Mouse (Mus musculus): Measurements from ENCODE around the gene Rc3h1. TPM values are rescaled to one million over a fixed set of nuclear protein-coding genes. Genes with fewer than 3 reads are reported as not detected.
"Not testable (repeated sequence)": the region's sequence is repeated elsewhere in the genome, so short reads cannot be mapped to it uniquely, and the experiment has no call there.

Rc3h1 gene
- polyA plus RNA-seq (2016; fragmentation: Nextera tagmentation; extraction: Ambion mirVana): 9.9 and 11.4 TPM in 2 replicates

DNA sequence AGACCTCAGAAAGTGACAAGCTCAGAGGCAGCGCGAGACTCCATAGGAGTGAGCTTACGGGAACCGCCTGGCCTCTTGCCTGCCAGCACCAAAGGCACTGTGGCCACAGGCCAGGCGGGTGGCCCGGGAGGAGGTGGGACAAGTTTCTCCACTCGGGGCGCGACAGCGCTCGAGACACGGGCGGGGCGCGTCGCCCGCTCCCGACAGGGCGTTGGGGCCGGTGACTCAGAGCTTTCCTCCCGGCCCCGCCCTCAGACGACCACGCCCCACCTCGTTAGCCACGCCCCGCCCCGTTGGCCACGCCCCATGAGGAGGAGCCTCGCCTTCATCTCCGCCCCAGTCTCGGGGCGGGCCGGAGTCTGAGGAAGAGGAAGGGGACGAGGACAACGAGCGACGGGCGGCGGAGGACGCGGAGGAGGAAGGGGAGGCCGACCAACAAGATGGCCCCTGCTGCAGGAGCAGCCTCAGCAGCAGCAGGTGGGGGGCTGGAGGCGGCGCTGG, at the start of gene Rc3h1:
Gene Rc3h1, plus strand, starts transcription at position 362 of the 501 bp plus-strand sequence.
- H3K4me1 ChIP-seq: peaks cover 13% of the 10 kb centered on the region
- H3K9ac ChIP-seq (replicated peaks): peak within 1 kb of the TSS; percentile 96
- H3K27me3 ChIP-seq: no peaks in the 10 kb centered on the region; the same call in none of the 2 replicates
- peak within 1 kb of the TSS; percentile 91 for H3K27ac ChIP-seq (replicated peaks)
- no peaks in the 10 kb centered on the region for H3K36me3 ChIP-seq
- H3K4me3 ChIP-seq: peak within 1 kb of the TSS; percentile 97
- H3K9me3 ChIP-seq: no peaks in the 10 kb centered on the region
- under 1% methylated on average over 43 of the region's 45 CpGs for WGBS
- peak within 1 kb of the TSS; percentile 68 for H3K4me2 ChIP-seq (replicated peaks)
- ATAC-seq (ENCODE audit: low FRiP score, low read depth): peak; percentile 96

DNA sequence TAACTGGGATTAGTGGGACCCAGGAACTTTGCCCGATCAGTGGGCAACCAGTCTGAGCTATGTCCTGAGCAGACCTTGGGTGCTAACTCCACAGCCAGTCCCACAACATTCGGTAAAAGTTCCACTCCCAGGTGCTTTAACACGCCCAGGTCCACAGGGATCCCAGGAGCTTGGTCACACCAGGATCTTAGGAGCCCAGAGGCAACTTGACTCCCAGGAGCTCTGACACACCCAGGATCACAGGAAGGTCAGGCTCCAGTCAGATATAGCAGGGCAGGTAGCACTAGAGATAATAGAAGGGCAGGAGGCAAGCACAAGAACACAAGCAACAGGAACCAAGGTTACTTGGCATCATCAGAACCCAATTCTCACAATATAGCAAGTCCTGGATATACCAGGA, 48.1 kb upstream of the Rc3h1 start:
- Histone ChIP-seq H3K4me1 (no peaks in the 10 kb centered on the region), H3K4me2 (replicated peaks) (no peak overlapping the region), H3K9me3 (no peaks in the 10 kb centered on the region), H3K4me3 (no peak overlapping the region), H3K27me3 (no peaks in the 10 kb centered on the region), H3K27ac (replicated peaks) (no peak overlapping the region), H3K36me3 (no peaks in the 10 kb centered on the region), H3K9ac (replicated peaks) (no peak overlapping the region)
- no peak for ATAC-seq (ENCODE audit: low FRiP score, low read depth)
- WGBS: 83% methylated on average over 3 of the region's 3 CpGs

DNA sequence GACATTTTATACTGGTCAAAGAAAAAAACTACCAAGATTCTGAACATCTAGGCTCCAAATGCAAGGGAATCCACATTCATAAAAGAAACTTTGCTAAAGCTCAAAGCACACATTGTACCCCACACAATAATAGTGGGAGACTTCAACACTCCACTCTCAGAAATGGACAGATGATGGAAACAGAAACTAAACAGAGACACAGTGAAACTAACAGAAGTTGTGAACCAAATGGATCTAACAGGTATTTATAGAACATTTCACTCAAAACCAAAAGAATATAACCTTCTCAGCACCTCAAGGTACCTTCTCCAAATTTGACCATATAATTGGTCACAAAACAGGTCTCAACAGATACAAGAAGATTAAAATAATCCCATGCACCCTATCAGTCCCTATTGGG, 46.3 kb upstream of the Rc3h1 start:
- H3K36me3 ChIP-seq; H3K4me3 ChIP-seq; ATAC-seq (ENCODE audit: low FRiP score, low read depth); H3K4me2 ChIP-seq (replicated peaks); H3K9me3 ChIP-seq; H3K27me3 ChIP-seq; H3K9ac ChIP-seq (replicated peaks); H3K4me1 ChIP-seq; H3K27ac ChIP-seq (replicated peaks): not testable (repeated sequence)

DNA sequence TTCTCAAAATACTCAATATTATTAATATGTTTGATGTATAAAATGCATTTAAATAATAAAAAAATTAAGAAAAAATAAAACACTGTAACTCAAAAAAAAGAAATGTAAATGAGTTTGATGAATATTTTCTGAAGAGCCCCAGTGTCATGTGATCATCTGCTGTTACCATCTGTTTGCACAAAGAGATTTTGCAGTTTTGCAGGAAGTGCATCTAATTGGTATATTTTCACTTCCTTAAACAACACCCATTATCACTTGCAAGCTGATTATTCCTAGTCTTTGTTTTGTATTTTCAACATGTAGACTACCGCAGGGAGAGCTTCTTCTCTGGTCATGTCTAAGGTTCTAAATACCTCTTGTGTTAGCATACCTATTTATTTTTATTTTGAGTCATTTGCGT, 45.1 kb upstream of the Rc3h1 start:
- H3K4me3 ChIP-seq: no peak overlapping the region
- no peaks in the 10 kb centered on the region for H3K4me1 ChIP-seq
- H3K4me2 ChIP-seq (replicated peaks): no peak overlapping the region
- ATAC-seq (ENCODE audit: low FRiP score, low read depth): no peak
- H3K9me3 ChIP-seq: no peaks in the 10 kb centered on the region
- H3K9ac ChIP-seq (replicated peaks): no peak overlapping the region
- H3K36me3 ChIP-seq: no peaks in the 10 kb centered on the region
- H3K27ac ChIP-seq (replicated peaks): no peak overlapping the region
- no peaks in the 10 kb centered on the region for H3K27me3 ChIP-seq
- 80% methylated on average over 2 of the region's 2 CpGs for WGBS

DNA sequence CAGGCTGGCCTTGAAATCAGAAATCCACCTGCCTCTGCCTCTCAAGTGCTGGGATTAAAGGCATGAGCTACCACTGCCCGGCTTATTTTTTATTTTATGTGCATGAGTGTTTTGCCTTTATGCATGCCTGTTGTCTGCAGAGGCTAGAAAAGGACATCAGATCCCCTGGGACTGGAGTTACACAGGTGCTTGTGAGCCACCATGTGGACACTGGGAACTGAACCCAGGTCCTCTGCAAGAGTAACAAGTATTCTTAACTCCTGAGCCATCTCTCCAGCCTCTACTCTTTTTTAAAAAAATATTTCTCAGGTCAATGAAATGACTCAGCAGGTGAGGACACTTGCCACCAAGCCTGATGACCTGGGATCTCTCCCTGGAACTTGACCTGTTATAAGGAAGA, 44.6 kb upstream of the Rc3h1 start:
- no peak overlapping the region for H3K9ac ChIP-seq (replicated peaks)
- no peak overlapping the region for H3K27ac ChIP-seq (replicated peaks)
- H3K36me3 ChIP-seq: no peaks in the 10 kb centered on the region
- H3K4me3 ChIP-seq: no peak overlapping the region
- no peaks in the 10 kb centered on the region for H3K9me3 ChIP-seq
- H3K4me2 ChIP-seq (replicated peaks): no peak overlapping the region
- no peak for ATAC-seq (ENCODE audit: low FRiP score, low read depth)
- no peaks in the 10 kb centered on the region for H3K27me3 ChIP-seq
- WGBS: 86% methylated on average over 1 of the region's 1 CpGs
- no peaks in the 10 kb centered on the region for H3K4me1 ChIP-seq

DNA sequence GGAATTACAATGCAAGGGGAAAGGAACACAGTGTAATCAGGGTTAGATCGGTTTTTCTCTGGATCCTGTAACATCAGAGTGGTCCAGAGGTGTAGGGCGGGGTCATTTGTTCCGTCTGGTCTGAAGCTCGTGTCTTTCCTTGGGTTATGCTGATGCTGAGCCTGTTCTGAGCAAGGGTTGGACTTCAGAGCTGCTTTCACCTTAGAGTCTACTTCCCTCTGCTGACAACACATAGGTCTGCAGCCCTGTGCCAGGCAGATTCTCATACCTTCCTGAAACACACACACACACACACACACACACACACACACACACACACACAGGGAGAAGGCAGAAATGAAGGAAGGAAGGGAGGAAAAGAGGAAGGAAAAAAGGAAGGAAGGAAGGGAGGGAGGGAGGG, 43.2 kb upstream of the Rc3h1 start:
- H3K27me3 ChIP-seq: no peaks in the 10 kb centered on the region
- H3K36me3 ChIP-seq: no peaks in the 10 kb centered on the region
- no peak overlapping the region for H3K4me2 ChIP-seq (replicated peaks)
- no peaks in the 10 kb centered on the region for H3K9me3 ChIP-seq
- H3K4me1 ChIP-seq: no peaks in the 10 kb centered on the region
- H3K4me3 ChIP-seq: no peak overlapping the region
- 76% methylated on average over 4 of the region's 4 CpGs for WGBS
- H3K9ac ChIP-seq (replicated peaks): no peak overlapping the region
- no peak for ATAC-seq (ENCODE audit: low FRiP score, low read depth)
- no peak overlapping the region for H3K27ac ChIP-seq (replicated peaks)

DNA sequence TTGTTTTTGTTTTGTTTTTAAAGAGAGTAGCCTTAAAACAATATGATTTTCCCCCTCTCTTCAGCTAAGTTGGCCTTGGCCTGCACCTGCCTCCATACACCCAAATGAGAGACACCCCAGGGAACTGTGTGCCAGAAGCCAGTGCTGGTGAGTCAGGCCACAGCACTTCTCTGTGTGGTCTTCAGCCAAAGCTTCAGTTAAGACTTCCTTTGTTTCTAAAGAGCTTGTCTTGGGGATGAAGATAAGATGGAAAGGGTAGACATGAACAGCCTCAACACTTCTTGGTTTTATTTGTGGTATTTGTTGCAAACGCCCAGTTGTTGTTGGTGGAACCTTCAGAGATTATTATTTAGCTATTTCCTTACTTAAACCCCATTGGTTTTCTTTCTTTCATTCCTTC, 31.5 kb upstream of the Rc3h1 start:
- no peak overlapping the region for H3K4me2 ChIP-seq (replicated peaks)
- no peak overlapping the region for H3K27ac ChIP-seq (replicated peaks)
- H3K9ac ChIP-seq (replicated peaks): no peak overlapping the region
- no peaks in the 10 kb centered on the region for H3K9me3 ChIP-seq
- no peak overlapping the region for H3K4me3 ChIP-seq
- no peak for ATAC-seq (ENCODE audit: low FRiP score, low read depth)
- H3K27me3 ChIP-seq: no peaks in the 10 kb centered on the region
- 100% methylated on average over 1 of the region's 1 CpGs for WGBS
- H3K4me1 ChIP-seq: no peaks in the 10 kb centered on the region
- H3K36me3 ChIP-seq: no peaks in the 10 kb centered on the region

DNA sequence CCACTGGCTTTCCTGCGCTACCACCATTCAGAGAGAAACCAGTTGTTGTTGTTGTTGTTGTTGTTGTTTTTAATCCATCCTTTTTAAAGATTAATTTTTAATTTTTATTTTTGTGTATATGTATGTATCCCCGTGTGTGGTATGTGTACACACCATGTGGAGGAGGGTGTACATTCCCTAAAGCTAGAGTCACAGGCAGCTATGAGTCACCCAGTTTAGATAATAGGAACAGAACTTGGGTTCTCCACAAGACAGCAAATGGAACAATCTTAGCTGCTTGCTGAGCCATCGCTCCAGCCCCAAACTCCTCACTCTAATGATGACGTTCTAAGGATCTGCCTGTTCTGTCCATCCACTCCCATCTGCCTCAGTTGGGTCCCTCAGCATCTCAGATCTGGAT, 29.2 kb upstream of the Rc3h1 start:
- H3K4me3 ChIP-seq: no peak overlapping the region
- H3K36me3 ChIP-seq: no peaks in the 10 kb centered on the region
- ATAC-seq (ENCODE audit: low FRiP score, low read depth): peak; percentile 23; the same call in 1 of the 2 replicates
- WGBS: 91% methylated on average over 4 of the region's 4 CpGs
- H3K27me3 ChIP-seq: no peaks in the 10 kb centered on the region
- H3K4me2 ChIP-seq (replicated peaks): no peak overlapping the region
- H3K4me1 ChIP-seq: no peaks in the 10 kb centered on the region
- H3K9me3 ChIP-seq: no peaks in the 10 kb centered on the region
- H3K27ac ChIP-seq (replicated peaks): no peak overlapping the region
- no peak overlapping the region for H3K9ac ChIP-seq (replicated peaks)

DNA sequence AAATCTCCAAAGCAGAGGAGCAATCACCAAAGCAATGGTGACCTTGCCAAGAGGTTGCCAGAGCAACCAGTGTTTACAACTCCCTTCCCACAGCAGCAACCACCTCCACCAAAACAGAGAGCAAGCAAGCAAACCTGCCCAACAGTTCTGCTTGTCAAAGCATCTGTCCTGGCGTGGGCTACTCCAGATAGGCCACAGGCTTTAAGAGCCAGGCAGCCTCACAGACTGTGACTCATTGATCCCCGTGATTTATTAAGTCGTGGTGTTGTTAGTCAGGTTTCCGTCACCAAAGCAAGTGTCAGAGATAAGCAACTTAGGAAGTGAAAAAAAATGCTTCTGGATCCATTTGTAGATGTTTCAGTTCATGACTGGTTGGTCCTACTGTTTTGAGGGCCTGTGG, 27.7 kb upstream of the Rc3h1 start:
- H3K4me1 ChIP-seq: no peaks in the 10 kb centered on the region
- H3K9ac ChIP-seq (replicated peaks): no peak overlapping the region
- H3K36me3 ChIP-seq: no peaks in the 10 kb centered on the region
- no peaks in the 10 kb centered on the region for H3K9me3 ChIP-seq
- no peak for ATAC-seq (ENCODE audit: low FRiP score, low read depth)
- no peak overlapping the region for H3K4me3 ChIP-seq
- 85% methylated on average over 4 of the region's 4 CpGs for WGBS
- no peak overlapping the region for H3K27ac ChIP-seq (replicated peaks)
- H3K27me3 ChIP-seq: no peaks in the 10 kb centered on the region
- no peak overlapping the region for H3K4me2 ChIP-seq (replicated peaks)

DNA sequence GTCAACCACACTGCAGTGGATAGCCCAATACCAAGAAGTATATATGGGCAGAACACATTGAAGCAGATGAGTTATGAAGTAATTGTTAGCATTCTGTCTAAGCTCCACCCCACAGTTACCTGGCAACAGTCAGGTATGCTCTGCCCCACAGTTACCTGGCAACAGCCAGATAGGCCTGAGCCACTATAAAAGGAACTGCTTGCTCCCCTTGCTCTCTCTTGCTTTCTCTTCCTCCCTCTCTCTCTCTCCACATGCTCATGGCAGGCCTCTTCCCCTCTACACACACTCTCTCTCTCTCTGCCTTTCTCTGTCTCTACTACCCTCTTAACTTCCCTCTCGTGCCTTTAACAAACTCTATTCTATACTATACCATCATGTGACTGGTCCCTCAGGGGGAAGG, 24.8 kb upstream of the Rc3h1 start:
- H3K9ac ChIP-seq (replicated peaks); H3K27me3 ChIP-seq; ATAC-seq (ENCODE audit: low FRiP score, low read depth); H3K4me3 ChIP-seq; H3K4me1 ChIP-seq; H3K4me2 ChIP-seq (replicated peaks); H3K36me3 ChIP-seq; H3K27ac ChIP-seq (replicated peaks); H3K9me3 ChIP-seq: not testable (repeated sequence)
- WGBS: 60% methylated on average over 1 of the region's 1 CpGs

DNA sequence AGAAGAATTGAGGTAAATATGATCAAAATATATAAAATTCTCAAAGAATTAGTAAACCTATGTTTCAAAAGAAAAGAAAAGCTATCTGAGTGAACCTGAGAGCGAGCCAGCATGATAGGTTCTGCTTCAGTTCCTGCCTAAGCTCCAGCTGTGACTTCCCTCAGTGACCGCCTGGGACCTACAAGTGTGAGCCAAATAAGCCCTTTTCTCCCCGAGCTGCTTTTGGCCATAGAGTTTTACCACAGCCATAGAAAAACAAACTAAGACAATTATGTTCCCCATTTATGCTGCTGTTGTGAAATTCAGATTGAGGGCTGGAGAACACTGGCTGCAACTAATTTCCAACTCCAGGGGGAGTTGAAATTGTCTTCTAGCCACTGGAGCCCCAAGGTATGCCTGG, 24.2 kb upstream of the Rc3h1 start:
- H3K4me1 ChIP-seq: no peaks in the 10 kb centered on the region
- no peaks in the 10 kb centered on the region for H3K36me3 ChIP-seq
- H3K9me3 ChIP-seq: no peaks in the 10 kb centered on the region
- no peak overlapping the region for H3K27ac ChIP-seq (replicated peaks)
- no peak overlapping the region for H3K4me2 ChIP-seq (replicated peaks)
- H3K4me3 ChIP-seq: no peak overlapping the region
- no peaks in the 10 kb centered on the region for H3K27me3 ChIP-seq
- WGBS: 57% methylated on average over 3 of the region's 3 CpGs
- no peak overlapping the region for H3K9ac ChIP-seq (replicated peaks)
- ATAC-seq (ENCODE audit: low FRiP score, low read depth): no peak

DNA sequence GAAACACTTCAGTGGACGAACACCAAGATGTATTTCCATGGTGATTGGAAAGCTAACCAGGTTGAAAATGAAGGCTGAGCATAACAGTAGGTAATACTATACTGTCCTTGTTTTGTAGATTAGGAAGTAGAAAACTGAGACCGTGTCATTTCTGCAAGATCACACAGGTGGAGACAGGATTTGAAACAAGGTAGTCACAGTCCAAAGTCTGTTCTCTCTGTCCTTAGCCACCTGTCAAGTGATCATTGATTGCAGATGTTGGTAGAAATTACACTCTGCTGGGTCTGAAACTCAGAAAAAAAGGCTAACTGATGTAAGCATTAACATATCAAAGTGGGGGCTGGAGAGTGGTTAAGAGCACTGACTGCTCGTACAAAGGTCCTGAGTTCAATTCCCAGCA, 21.9 kb upstream of the Rc3h1 start:
- Histone ChIP-seq H3K4me3 (no peak overlapping the region), H3K27me3 (no peaks in the 10 kb centered on the region), H3K9me3 (no peaks in the 10 kb centered on the region), H3K4me2 (replicated peaks) (no peak overlapping the region), H3K9ac (replicated peaks) (no peak overlapping the region), H3K4me1 (no peaks in the 10 kb centered on the region), H3K36me3 (no peaks in the 10 kb centered on the region), H3K27ac (replicated peaks) (no peak overlapping the region)
- ATAC-seq (ENCODE audit: low FRiP score, low read depth): no peak
- WGBS: 74% methylated on average over 3 of the region's 3 CpGs

DNA sequence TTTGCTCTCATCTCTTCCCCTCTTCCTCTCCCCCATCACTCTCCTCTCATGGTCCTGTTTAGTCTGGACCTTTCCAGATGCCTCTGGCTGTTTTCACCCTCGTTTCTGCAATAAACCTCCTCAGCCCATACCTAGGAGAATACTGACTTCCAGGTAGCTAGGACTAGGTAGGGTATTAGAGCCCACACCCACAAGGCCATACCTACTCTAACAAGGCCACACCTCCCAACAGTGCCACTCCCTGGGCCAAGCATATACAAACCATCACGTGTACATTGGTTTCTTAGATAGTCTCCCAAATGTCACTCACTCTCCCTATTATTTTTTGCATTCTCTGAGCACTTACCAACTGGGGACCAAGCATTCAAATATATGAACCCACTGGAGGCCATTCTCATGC, 21.2 kb upstream of the Rc3h1 start:
- WGBS: 66% methylated on average over 2 of the region's 2 CpGs
- Histone ChIP-seq H3K4me1 (no peaks in the 10 kb centered on the region), H3K9me3 (no peaks in the 10 kb centered on the region), H3K9ac (replicated peaks) (no peak overlapping the region), H3K27ac (replicated peaks) (no peak overlapping the region), H3K27me3 (no peaks in the 10 kb centered on the region), H3K36me3 (no peaks in the 10 kb centered on the region), H3K4me3 (no peak overlapping the region), H3K4me2 (replicated peaks) (no peak overlapping the region)
- ATAC-seq (ENCODE audit: low FRiP score, low read depth): no peak

Data from midbrain, embryonic 12.5 days (tissue).